ENCODE assay signal across 31 mouse cellular contexts in the genomic region with DNA sequence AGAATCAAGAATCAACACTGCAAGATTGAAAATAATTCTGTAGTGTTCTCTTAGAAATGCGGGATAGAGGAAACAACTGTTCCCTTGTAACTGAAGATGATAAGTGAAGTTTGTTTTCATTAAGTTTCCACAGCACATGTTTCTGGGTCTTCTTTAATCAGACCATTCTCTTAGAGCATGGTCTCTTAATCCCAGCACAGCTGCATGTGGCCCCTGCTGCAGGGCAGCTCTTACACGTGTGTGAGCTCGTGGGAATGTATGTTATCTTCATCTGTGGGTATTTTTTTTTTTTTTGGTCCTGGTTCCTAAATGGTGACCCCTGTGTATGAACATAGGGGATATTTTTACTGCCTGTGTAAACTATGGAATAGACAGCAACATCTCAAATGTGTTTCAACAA. TPM values are rescaled to one million over a fixed set of nuclear protein-coding genes. Genes with fewer than 3 reads are reported as not detected.
DNase-seq lines count a peak whose midpoint lies in the region; ATAC-seq and TF ChIP-seq lines count a peak whose summit lies in the region.
"Had no signal": no experiment of that assay in that cellular context is flagged by ENCODE, and none has a peak within 500 bp of the region (broad histone marks: within the 10 kb centered on the region; RNA-seq: fewer than 3 reads in every experiment).

No protein-coding gene starts in this region.

- H3K36me3 ChIP-seq in heart, embryonic 14.5 days (ENCODE audit: control insufficient read depth, insufficient read depth, low read length), result no peaks in the 10 kb centered on the region
- H3K36me3 ChIP-seq in heart, adult 2 months (ENCODE audit: control insufficient read depth, insufficient read depth, low read length), result peaks cover 8% of the 10 kb centered on the region
- H3K36me3 ChIP-seq in limb, embryonic 12.5 days, result peaks cover 11% of the 10 kb centered on the region; the same call in 1 of the 2 replicates
- no peaks in the 10 kb centered on the region; the same call in 1 of the 2 replicates for H3K36me3 ChIP-seq in limb, embryonic 10.5 days
- peaks cover 8% of the 10 kb centered on the region for H3K36me3 ChIP-seq in limb, embryonic 13.5 days
- peaks cover 3% of the 10 kb centered on the region; the same call in 1 of the 2 replicates for H3K36me3 ChIP-seq in stomach, postnatal 0 days (ENCODE audit: control insufficient read depth, insufficient read depth, low read length)
- H3K36me3 ChIP-seq: liver, embryonic 13.5 days; midbrain, embryonic 12.5 days; neural tube, embryonic 12.5 days had no signal

- H3K9ac ChIP-seq in heart, embryonic 14.5 days (ENCODE audit: low read length), result no peak overlapping the region
- H3K9ac ChIP-seq in heart, adult 2 months (ENCODE audit: low read depth, low read length), result no peak overlapping the region
- no peak overlapping the region for H3K9ac ChIP-seq in limb, embryonic 12.5 days (replicated peaks)
- no peak overlapping the region for H3K9ac ChIP-seq in limb, embryonic 13.5 days
- no peak overlapping the region for H3K9ac ChIP-seq in stomach, postnatal 0 days (ENCODE audit: low read length)
- H3K9ac ChIP-seq: hindbrain, embryonic 14.5 days; liver, embryonic 13.5 days; midbrain, embryonic 12.5 days; neural tube, embryonic 12.5 days had no signal

- peak overlapping the region; percentile 37 to 38; a peak in 2 of 4 replicates for H3K27ac ChIP-seq in heart, embryonic 14.5 days (replicated peaks in 1 of 2; ENCODE audit: control insufficient read depth in 1 of 2, insufficient read depth in 1 of 2, low read depth in 2 of 2, low read length in 2 of 2)
- H3K27ac ChIP-seq in heart, adult 2 months, result no peak overlapping the region
- H3K27ac ChIP-seq in limb, embryonic 12.5 days, result 0 out of 2 replicates have a peak overlapping the region, but pooled peaks have one; percentile 47
- H3K27ac ChIP-seq in limb, embryonic 10.5 days, result no peak overlapping the region
- peak overlapping the region; percentile 28; the same call in 1 of the 2 replicates for H3K27ac ChIP-seq in limb, embryonic 13.5 days
- H3K27ac ChIP-seq in stomach, postnatal 0 days (replicated peaks), result peak overlapping the region; percentile 35; the same call in 1 of the 2 replicates
- H3K27ac ChIP-seq: gastrocnemius, adult 2 months; hindbrain, embryonic 14.5 days; kidney, postnatal 0 days; liver, embryonic 13.5 days; midbrain, embryonic 12.5 days; neural tube, embryonic 12.5 days had no signal

- DNase-seq in heart, adult 2 months, result no peak
- no peak for DNase-seq in limb, embryonic 10.5 days (ENCODE audit: low spot score)
- DNase-seq in stomach, postnatal 0 days (ENCODE audit: low spot score), result no peak
- no peak for DNase-seq in urinary bladder, postnatal 14 days (ENCODE audit: low spot score)
- DNase-seq: adrenal gland, adult 2 months; cerebellum, adult 2 months; cerebellum, postnatal 14 days; gastrocnemius, adult 2 months; gastrocnemius, postnatal 36 days; kidney, adult 8-10 months; kidney, postnatal 4 days; layer of hippocampus, postnatal 36 days; left cerebral cortex, postnatal 4 days; liver, embryonic 13.5 days; lung, adult 18-20 months; lung, postnatal 4 days; right cerebral cortex, adult 18-20 months; spleen, adult 18-20 months; thymus, postnatal 25 days had no signal

- no peak for ATAC-seq in heart, embryonic 14.5 days (ENCODE audit: insufficient number of reproducible peaks, insufficient read depth, low FRiP score, low read depth)
- no peak for ATAC-seq in limb, embryonic 12.5 days (ENCODE audit: insufficient number of reproducible peaks, insufficient read depth, low FRiP score, low TSS enrichment, low read depth)
- no peak for ATAC-seq in limb, embryonic 13.5 days (ENCODE audit: low FRiP score, low read depth)
- no peak for ATAC-seq in stomach, postnatal 0 days (ENCODE audit: low FRiP score, low TSS enrichment)
- ATAC-seq: forebrain, embryonic 16.5 days; inflammation-experienced regulatory T-cells, adult 6 months; lung, postnatal 0 days had no signal

- no peak for TF ChIP-seq EP300 in heart, adult 2 months (IDR thresholded peaks at IDR 0.05; ENCODE audit: insufficient read depth, low read depth, low read length)
- no peak for TF ChIP-seq EP300 in stomach, postnatal 0 days (optimal IDR thresholded peaks at IDR 0.05)

- 37% methylated on average over 3 of the region's 3 CpGs for WGBS in heart, embryonic 14.5 days
- 43% methylated on average over 3 of the region's 3 CpGs for WGBS in heart, adult 2 months
- WGBS in limb, embryonic 12.5 days, result 56% methylated on average over 3 of the region's 3 CpGs
- 84% methylated on average over 3 of the region's 3 CpGs for WGBS in limb, embryonic 10.5 days
- 51% methylated on average over 3 of the region's 3 CpGs for WGBS in limb, embryonic 13.5 days
- WGBS in stomach, postnatal 0 days, result 53% methylated on average over 3 of the region's 3 CpGs

- peaks cover 4% of the 10 kb centered on the region; the same call in 1 of the 2 replicates for H3K79me2 ChIP-seq in heart, adult 2 months (replicated peaks; ENCODE audit: control insufficient read depth, insufficient read depth, low read length)

- no peak overlapping the region for H3K4me3 ChIP-seq in heart, embryonic 14.5 days (ENCODE audit: control insufficient read depth in 1 of 2, insufficient read depth in 1 of 2, low read depth in 1 of 2, low read length in 2 of 2)
- H3K4me3 ChIP-seq in heart, adult 2 months, result no peak overlapping the region
- H3K4me3 ChIP-seq in limb, embryonic 12.5 days (replicated peaks), result no peak overlapping the region
- no peak overlapping the region for H3K4me3 ChIP-seq in limb, embryonic 10.5 days
- no peak overlapping the region for H3K4me3 ChIP-seq in limb, embryonic 13.5 days
- no peak overlapping the region for H3K4me3 ChIP-seq in stomach, postnatal 0 days (ENCODE audit: low read depth, low read length)
- H3K4me3 ChIP-seq: gastrocnemius, adult 2 months; liver, embryonic 13.5 days; megakaryocyte, embryonic 14.5 days; midbrain, embryonic 12.5 days; myocyte; neural tube, embryonic 12.5 days had no signal

- no peak overlapping the region for H3K4me2 ChIP-seq in heart, embryonic 14.5 days (ENCODE audit: low read length)
- no peak overlapping the region for H3K4me2 ChIP-seq in limb, embryonic 12.5 days
- H3K4me2 ChIP-seq in limb, embryonic 13.5 days (replicated peaks), result no peak overlapping the region
- H3K4me2 ChIP-seq in stomach, postnatal 0 days (replicated peaks; ENCODE audit: low read depth), result no peak overlapping the region
- H3K4me2 ChIP-seq: hindbrain, embryonic 14.5 days; liver, embryonic 13.5 days; midbrain, embryonic 12.5 days; neural tube, embryonic 12.5 days had no signal

- peaks cover 7 to 28% of the 10 kb centered on the region in 2 experiments for H3K4me1 ChIP-seq in heart, embryonic 14.5 days (ENCODE audit: control insufficient read depth in 2 of 2, insufficient read depth in 2 of 2, low read length in 2 of 2)
- H3K4me1 ChIP-seq in heart, adult 2 months (ENCODE audit: control insufficient read depth, insufficient read depth, low read length), result peaks cover 4% of the 10 kb centered on the region
- peaks cover 18% of the 10 kb centered on the region for H3K4me1 ChIP-seq in limb, embryonic 12.5 days (replicated peaks)
- peaks cover 8% of the 10 kb centered on the region for H3K4me1 ChIP-seq in limb, embryonic 10.5 days
- peaks cover 25% of the 10 kb centered on the region for H3K4me1 ChIP-seq in limb, embryonic 13.5 days
- H3K4me1 ChIP-seq in stomach, postnatal 0 days (replicated peaks; ENCODE audit: control insufficient read depth, insufficient read depth), result peaks cover 5% of the 10 kb centered on the region; the same call in 1 of the 2 replicates
- H3K4me1 ChIP-seq: liver, embryonic 13.5 days; neural tube, embryonic 12.5 days had no signal

- TF ChIP-seq CTCF in heart, adult 2 months (IDR thresholded peaks at IDR 0.05), result no peak
- no peak for TF ChIP-seq CTCF in stomach, postnatal 0 days (IDR thresholded peaks at IDR 0.05; ENCODE audit: low read depth)

- intact Hi-C loops in heart, adult 2 months (cut with DNase I), result no loop called here

- no peaks in the 10 kb centered on the region for H3K27me3 ChIP-seq in heart, embryonic 14.5 days (ENCODE audit: control insufficient read depth, insufficient read depth, low read length)
- H3K27me3 ChIP-seq in heart, adult 2 months (ENCODE audit: control insufficient read depth, insufficient read depth, low read length), result no peaks in the 10 kb centered on the region
- no peaks in the 10 kb centered on the region for H3K27me3 ChIP-seq in limb, embryonic 12.5 days
- H3K27me3 ChIP-seq in limb, embryonic 10.5 days (ENCODE audit: low read depth, poor library complexity, severe bottlenecking), result no peaks in the 10 kb centered on the region
- no peaks in the 10 kb centered on the region for H3K27me3 ChIP-seq in limb, embryonic 13.5 days
- no peaks in the 10 kb centered on the region for H3K27me3 ChIP-seq in stomach, postnatal 0 days (ENCODE audit: control insufficient read depth, insufficient read depth, low read length)
- H3K27me3 ChIP-seq: liver, embryonic 13.5 days; megakaryocyte, embryonic 14.5 days; midbrain, embryonic 12.5 days; neural tube, embryonic 12.5 days had no signal

- H3K9me3 ChIP-seq in heart, embryonic 14.5 days (ENCODE audit: control insufficient read depth, low read length), result no peaks in the 10 kb centered on the region
- H3K9me3 ChIP-seq in limb, embryonic 12.5 days, result no peaks in the 10 kb centered on the region
- no peaks in the 10 kb centered on the region for H3K9me3 ChIP-seq in limb, embryonic 10.5 days (replicated peaks)
- peaks cover 5% of the 10 kb centered on the region; the same call in 1 of the 2 replicates for H3K9me3 ChIP-seq in limb, embryonic 13.5 days
- no peaks in the 10 kb centered on the region for H3K9me3 ChIP-seq in stomach, postnatal 0 days (ENCODE audit: control insufficient read depth, low read length)
- H3K9me3 ChIP-seq: liver, embryonic 13.5 days; megakaryocyte, embryonic 14.5 days; neural tube, embryonic 12.5 days had no signal

- TF ChIP-seq POLR2A in heart, adult 2 months (IDR thresholded peaks at IDR 0.05; ENCODE audit: insufficient read depth, low read depth, low read length), result no peak

RNA-seq across cellular contexts. Expression of gene Plod2, which starts 24.2 kb away (rescaled TPM):
- polyA plus RNA-seq in heart, embryonic 14.5 days (2014; fragmentation: Nextera tagmentation; extraction: Ambion mirVana), result 34.0 and 35.1 TPM in 2 replicates
- total RNA-seq in heart, adult 2 months (2021), result 10 to 100 TPM; 15.8 to 18.9 TPM
- 7.7 and 18.7 TPM in 2 replicates for polyA plus RNA-seq in heart, adult 2 months (2012; rRNA removed)
- 51.5 and 52.2 TPM in 2 replicates for polyA plus RNA-seq in limb, embryonic 12.5 days (2016; fragmentation: Nextera tagmentation; extraction: Ambion mirVana)
- 19.2 and 29.5 TPM in 2 replicates for polyA plus RNA-seq in limb, embryonic 10.5 days (2016; fragmentation: Nextera tagmentation; extraction: Ambion mirVana)
- polyA plus RNA-seq in limb, embryonic 13.5 days (2015; fragmentation: Nextera tagmentation; extraction: Ambion mirVana), result 56.6 and 62.8 TPM in 2 replicates
- 13.6 and 17.5 TPM in 2 replicates for polyA plus RNA-seq in stomach, postnatal 0 days (2015; fragmentation: Nextera tagmentation; extraction: Ambion mirVana)

Comparison
In these comparisons a context has a peak if more than half of its experiments do, and no peak if none do; other contexts are left out.
1. H3K27ac ChIP-seq: peak in heart, embryonic 14.5 days (2 of 2), limb, embryonic 12.5 days (single experiment), limb, embryonic 13.5 days (single experiment) and stomach, postnatal 0 days (single experiment); none in heart, adult 2 months (single experiment) and limb, embryonic 10.5 days (single experiment).